Mouse (Mus musculus): ENCODE measurements at regions not wholly inside any gene's neighbourhood (a gene's known extent, or its start where the extent isn't known, plus 50 kb on each side); places are given as distances from the start of the nearest gene placed in this dataset.

DNA sequence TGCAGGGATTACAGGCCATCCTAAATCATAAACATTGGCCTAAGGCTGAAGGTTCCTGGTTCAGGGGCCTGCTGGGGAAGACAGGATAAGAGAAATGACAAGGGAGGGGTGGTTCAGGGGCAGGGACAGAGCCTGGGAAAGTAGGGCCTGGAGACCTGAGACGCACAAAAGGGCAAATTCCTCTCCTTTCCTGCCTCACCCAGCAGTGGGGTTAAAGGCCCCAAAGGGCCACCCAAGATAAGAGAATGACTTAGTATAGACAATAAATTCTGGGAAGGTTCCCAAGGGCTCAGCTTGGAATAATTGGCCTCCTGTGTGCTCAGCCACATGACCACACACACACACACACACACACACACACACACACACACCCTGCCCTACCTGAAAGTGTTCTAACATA is 56.2 kb upstream of the Laptm4a start:
- no peak for TF ChIP-seq POLR2A (IDR thresholded peaks at IDR 0.05; ENCODE audit: control insufficient read depth in 1 of 2, insufficient read depth in 1 of 2, low read depth in 1 of 2, low read length in 2 of 2, poor library complexity in 1 of 2)
- no peak for TF ChIP-seq MAZ (IDR thresholded peaks at IDR 0.05; ENCODE audit: low read depth, low read length)
- TF ChIP-seq MXI1 (IDR thresholded peaks at IDR 0.05; ENCODE audit: low read depth, low read length), result no peak
- TF ChIP-seq UBTF (IDR thresholded peaks at IDR 0.05; ENCODE audit: borderline replicate concordance, insufficient read depth, low read depth, low read length), result no peak
- TF ChIP-seq CTCF (IDR thresholded peaks at IDR 0.05 in 2 of 3, conservative IDR thresholded peaks at IDR 0.05 in 1 of 3; ENCODE audit: control insufficient read depth in 1 of 3, insufficient read depth in 1 of 3, low read depth in 2 of 3, low read length in 3 of 3, poor library complexity in 1 of 3, severe bottlenecking in 1 of 3), result no peak
- TF ChIP-seq USF1 (IDR thresholded peaks at IDR 0.05; ENCODE audit: low read depth, low read length), result no peak
- no peak for TF ChIP-seq EP300 (IDR thresholded peaks at IDR 0.05; ENCODE audit: low read depth in 1 of 2, low read length in 2 of 2)
- TF ChIP-seq GABPA (IDR thresholded peaks at IDR 0.05; ENCODE audit: low read depth, low read length), result no peak
- no peak for TF ChIP-seq SMC3 (IDR thresholded peaks at IDR 0.05; ENCODE audit: low read depth, low read length)
- no peak for TF ChIP-seq MYC (IDR thresholded peaks at IDR 0.05; ENCODE audit: low read depth, low read length)

All from MEL (cell line).